Mouse (Mus musculus) stomach, embryonic 16.5 days (tissue): ENCODE measurements around the gene Tns1. TPM values are rescaled to one million over a fixed set of nuclear protein-coding genes. Genes with fewer than 3 reads are reported as not detected.

Source experiments
- ATAC-seq: fragments of 200-750 bp; cut with Nextera tagmentation; 2 replicates; pipeline ENCODE4 v1.8.0; 2017; ENCODE audit warnings: moderate number of reproducible peaks, moderate TSS enrichment; ENCODE audit not compliant: insufficient read depth, low FRiP score
- H3K27ac ChIP-seq: fragments of 300-500 bp; sonication (generic); 2 replicates; pipeline ENCODE4 v1.5.1; 2014; ENCODE audit warnings: low read length
- H3K27me3 ChIP-seq: fragments of 300-500 bp; sonication (generic); 2 replicates; pipeline ENCODE4 v1.6.1; 2014; ENCODE audit warnings: low read length, control low read depth, mixed read lengths; ENCODE audit not compliant: control insufficient read depth, insufficient read depth
- H3K36me3 ChIP-seq: fragments of 300-500 bp; sonication (generic); 2 replicates; pipeline ENCODE4 v1.6.1; 2014; ENCODE audit warnings: low read length; ENCODE audit not compliant: control insufficient read depth, insufficient read depth
- H3K4me1 ChIP-seq: fragments of 300-500 bp; sonication (generic); 2 replicates; pipeline ENCODE4 v1.6.1; 2014; ENCODE audit warnings: low read length, control low read depth, mixed read lengths; ENCODE audit not compliant: control insufficient read depth, insufficient read depth
- H3K4me2 ChIP-seq: fragments of 300-500 bp; sonication (generic); 2 replicates; pipeline ENCODE4 v1.6.1; 2014; ENCODE audit warnings: low read depth, low read length, mixed read lengths
- H3K4me3 ChIP-seq: fragments of 300-500 bp; sonication (generic); replicated peaks from 2 replicates; pipeline ENCODE4 v1.5.1; 2014; ENCODE audit warnings: mild to moderate bottlenecking, low read length
- H3K9ac ChIP-seq: fragments of 300-500 bp; sonication (generic); 2 replicates; pipeline ENCODE4 v1.6.1; 2014; ENCODE audit warnings: low read length
- H3K9me3 ChIP-seq: fragments of 300-500 bp; sonication (generic); replicated peaks from 2 replicates; pipeline ENCODE4 v1.6.1; 2016; ENCODE audit warnings: low read length, control low read depth; ENCODE audit not compliant: control insufficient read depth
- WGBS: fragments of 180-500 bp; shearing (Covaris S2); extraction: QIAGEN DNeasy Blood & Tissue Kit; methylation state at CpG from one replicate; pipeline ENCODE4 v1.1.7; 2014; 5-methylcytosine and 5-hydroxymethylcytosine counted together
- polyA plus RNA-seq: library from polyadenylated mRNA; unstranded; fragments of >200 nt; fragmentation: Nextera tagmentation; extraction: Ambion mirVana; gene quantifications from 2 replicates; pipeline ENCODE4 v1.2.1, GENCODE M21; 2015

Gene Tns1
- polyA plus RNA-seq, 1 experiment from 2014 or later: 45.0 TPM

- no peak overlapping the region for H3K27ac ChIP-seq
- no peaks in the 10 kb centered on the region for H3K9me3 ChIP-seq
- no peak overlapping the region for H3K4me2 ChIP-seq
- H3K4me1 ChIP-seq: peaks cover 10% of the 10 kb centered on the region; the same call in 1 of the 2 replicates
- no peak for ATAC-seq
- H3K27me3 ChIP-seq: no peaks in the 10 kb centered on the region
- no peak overlapping the region for H3K9ac ChIP-seq
- peaks cover 13% of the 10 kb centered on the region; the same call in 1 of the 2 replicates for H3K36me3 ChIP-seq
- 56% methylated on average over 8 of the region's 8 CpGs for WGBS
- no peak overlapping the region for H3K4me3 ChIP-seq
These were observed 208.8 kb downstream of the Tns1 start for GRCm38 (mm10) chr1:73915218-73916070.

DNA sequence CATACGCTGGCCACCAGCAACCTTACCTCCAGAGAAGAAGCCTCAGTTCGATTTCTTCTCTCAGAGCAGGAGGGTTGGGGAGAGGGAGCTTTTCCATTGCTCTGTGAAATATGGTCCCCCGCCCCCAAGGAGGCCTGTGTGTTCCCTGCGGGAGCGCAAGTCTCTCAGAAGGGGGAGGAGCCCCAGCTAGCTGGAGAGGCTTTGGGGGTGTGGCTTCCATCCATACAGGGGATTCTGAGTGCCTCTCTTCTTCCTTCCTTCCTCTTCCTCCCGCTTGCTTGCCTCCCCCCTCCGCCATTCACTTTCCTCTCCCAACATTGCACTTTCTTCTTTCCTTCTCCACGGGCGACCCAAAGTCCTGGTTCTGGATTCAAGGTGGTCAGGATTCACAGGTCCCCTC, 210.2 kb downstream of the Tns1 start:
- H3K9me3 ChIP-seq: no peaks in the 10 kb centered on the region
- no peaks in the 10 kb centered on the region for H3K27me3 ChIP-seq
- no peak overlapping the region for H3K27ac ChIP-seq
- WGBS: 20% methylated on average over 9 of the region's 9 CpGs
- H3K9ac ChIP-seq: no peak overlapping the region
- peak; percentile 45; the same call in 1 of the 2 replicates for ATAC-seq
- no peak overlapping the region for H3K4me3 ChIP-seq
- 0 out of 2 replicates have a peak, but pooled peaks cover 9% of the 10 kb centered on the region for H3K36me3 ChIP-seq
- no peak overlapping the region for H3K4me2 ChIP-seq
- H3K4me1 ChIP-seq: peaks cover 10% of the 10 kb centered on the region; the same call in 1 of the 2 replicates

DNA sequence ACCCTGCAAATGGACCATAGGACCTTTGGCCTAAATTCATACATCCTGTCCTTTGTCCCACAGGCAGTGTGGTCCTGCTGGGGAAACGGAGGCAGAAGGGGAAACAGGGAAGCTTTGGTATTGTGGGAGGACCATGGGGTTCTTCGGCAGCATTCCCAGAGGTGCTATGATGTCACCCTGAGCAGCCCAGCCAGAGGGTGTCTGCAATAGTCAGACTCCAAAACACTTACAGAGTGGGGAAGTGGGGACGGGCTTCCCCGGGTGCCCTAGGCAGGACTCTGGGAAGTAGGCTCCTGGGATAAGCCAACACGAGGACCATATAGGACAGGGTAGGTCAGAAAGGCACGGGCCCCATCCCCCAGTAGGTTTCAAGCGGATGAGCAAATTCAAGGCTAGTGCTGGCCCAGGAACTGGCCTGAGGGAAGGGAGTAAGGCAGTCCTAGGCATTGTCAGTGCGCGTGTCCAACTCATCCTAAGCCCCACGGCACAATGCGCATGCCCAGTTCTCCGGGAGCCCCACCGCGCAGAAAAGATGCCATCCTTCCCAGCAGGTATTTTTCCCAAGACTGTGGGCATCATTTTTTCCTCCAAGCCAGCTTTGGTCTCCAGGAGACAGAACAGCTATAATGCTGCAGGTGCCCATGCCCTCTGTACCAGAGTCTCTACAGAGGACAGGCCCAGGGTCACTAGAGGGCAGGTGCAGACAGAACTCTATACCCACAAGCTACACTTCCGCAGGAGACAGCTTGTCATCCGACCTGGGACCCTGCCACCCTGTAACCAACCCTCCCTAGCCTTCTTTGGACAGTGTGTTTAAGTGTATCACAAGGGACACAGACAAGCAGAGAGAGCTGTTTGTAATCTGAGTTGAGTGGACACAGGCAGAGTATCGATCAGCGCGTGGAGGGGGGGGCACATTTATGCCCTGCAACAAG, 210.9 kb downstream of the Tns1 start:
- 77% methylated on average over 19 of the region's 19 CpGs for WGBS
- Histone ChIP-seq H3K4me2 (no peak overlapping the region), H3K27ac (no peak overlapping the region), H3K9ac (no peak overlapping the region), H3K4me1 (peaks cover 10% of the 10 kb centered on the region; the same call in 1 of the 2 replicates), H3K36me3 (0 out of 2 replicates have a peak, but pooled peaks cover 9% of the 10 kb centered on the region), H3K9me3 (no peaks in the 10 kb centered on the region), H3K4me3 (no peak overlapping the region), H3K27me3 (no peaks in the 10 kb centered on the region)
- ATAC-seq: no peak

GRCm38 (mm10) chr1:73912466-73912865, 211.8 kb downstream of the Tns1 start:
- H3K4me2 ChIP-seq: no peak overlapping the region
- H3K27ac ChIP-seq: no peak overlapping the region
- H3K36me3 ChIP-seq: 0 out of 2 replicates have a peak, but pooled peaks cover 2% of the 10 kb centered on the region
- H3K4me1 ChIP-seq: peaks cover 10% of the 10 kb centered on the region; the same call in 1 of the 2 replicates
- WGBS: 81% methylated on average over 10 of the region's 10 CpGs
- H3K9me3 ChIP-seq: no peaks in the 10 kb centered on the region
- no peak for ATAC-seq
- no peaks in the 10 kb centered on the region for H3K27me3 ChIP-seq
- no peak overlapping the region for H3K4me3 ChIP-seq
- H3K9ac ChIP-seq: peak overlapping the region; percentile 21; the same call in 1 of the 2 replicates

GRCm38 (mm10) chr1:73911981-73912380, 212.3 kb downstream of the Tns1 start:
- no peak overlapping the region for H3K4me3 ChIP-seq
- 72% methylated on average over 8 of the region's 8 CpGs for WGBS
- ATAC-seq: no peak
- no peak overlapping the region for H3K4me2 ChIP-seq
- peaks cover 10% of the 10 kb centered on the region; the same call in 1 of the 2 replicates for H3K4me1 ChIP-seq
- no peaks in the 10 kb centered on the region for H3K36me3 ChIP-seq
- no peaks in the 10 kb centered on the region for H3K27me3 ChIP-seq
- H3K9ac ChIP-seq: no peak overlapping the region
- no peaks in the 10 kb centered on the region for H3K9me3 ChIP-seq
- no peak overlapping the region for H3K27ac ChIP-seq

GRCm38 (mm10) chr1:73910701-73911100, 213.5 kb downstream of the Tns1 start:
- Histone ChIP-seq H3K36me3 (no peaks in the 10 kb centered on the region), H3K9me3 (no peaks in the 10 kb centered on the region), H3K4me3 (no peak overlapping the region), H3K27me3 (no peaks in the 10 kb centered on the region), H3K4me1 (peaks cover 19% of the 10 kb centered on the region; the same call in 1 of the 2 replicates), H3K27ac (no peak overlapping the region), H3K4me2 (no peak overlapping the region), H3K9ac (no peak overlapping the region)
- WGBS: 80% methylated on average over 8 of the region's 8 CpGs
- ATAC-seq: no peak

GRCm38 (mm10) chr1:73910111-73910510, 214.1 kb downstream of the Tns1 start:
- no peaks in the 10 kb centered on the region for H3K36me3 ChIP-seq
- no peak for ATAC-seq
- WGBS: 80% methylated on average over 8 of the region's 8 CpGs
- H3K27me3 ChIP-seq: no peaks in the 10 kb centered on the region
- H3K27ac ChIP-seq: no peak overlapping the region
- no peak overlapping the region for H3K4me2 ChIP-seq
- H3K9ac ChIP-seq: no peak overlapping the region
- no peaks in the 10 kb centered on the region for H3K9me3 ChIP-seq
- H3K4me3 ChIP-seq: no peak overlapping the region
- H3K4me1 ChIP-seq: peaks cover 20% of the 10 kb centered on the region; the same call in 1 of the 2 replicates

GRCm38 (mm10) chr1:73909191-73909983, 214.9 kb downstream of the Tns1 start:
- Histone ChIP-seq H3K36me3 (no peaks in the 10 kb centered on the region), H3K4me3 (no peak overlapping the region), H3K4me1 (peaks cover 16% of the 10 kb centered on the region; the same call in 1 of the 2 replicates), H3K27ac (no peak overlapping the region), H3K27me3 (no peaks in the 10 kb centered on the region), H3K4me2 (no peak overlapping the region), H3K9me3 (no peaks in the 10 kb centered on the region), H3K9ac (no peak overlapping the region)
- ATAC-seq: no peak
- WGBS: 74% methylated on average over 2 of the region's 2 CpGs
